Comparison of ENCODE assay signal across 9 mouse cellular contexts in genomic region chr14:25141933-25142332, GRCm38 (mm10).
DNase-seq lines count a peak whose midpoint lies in the region; ATAC-seq and TF ChIP-seq lines count a peak whose summit lies in the region.
"Had no signal": no experiment of that assay in that cellular context is flagged by ENCODE, and none has a peak within 500 bp of the region (broad histone marks: within the 10 kb centered on the region; RNA-seq: fewer than 3 reads in every experiment).

No protein-coding gene starts in this region.

- TF ChIP-seq CTCF in gastrocnemius, adult 2 months (IDR thresholded peaks at IDR 0.05) = no peak

- WGBS in hindbrain, embryonic 12.5 days = 50% methylated on average over 9 of the region's 9 CpGs

- H3K9me3 ChIP-seq in hindbrain, embryonic 12.5 days (replicated peaks) = no peaks in the 10 kb centered on the region
- H3K9me3 ChIP-seq: lung, embryonic 15.5 days had no signal

- H3K27ac ChIP-seq in gastrocnemius, adult 2 months = no peak overlapping the region
- H3K27ac ChIP-seq in hindbrain, embryonic 12.5 days = peak overlapping the region; percentile 53; the same call in 1 of the 2 replicates
- H3K27ac ChIP-seq: lung, embryonic 15.5 days had no signal

- H3K4me3 ChIP-seq in gastrocnemius, adult 2 months = no peak overlapping the region
- no peak overlapping the region for H3K4me3 ChIP-seq in hindbrain, embryonic 12.5 days
- H3K4me3 ChIP-seq: lung, embryonic 15.5 days had no signal

- H3K9ac ChIP-seq in hindbrain, embryonic 12.5 days = no peak overlapping the region
- H3K9ac ChIP-seq: lung, embryonic 15.5 days had no signal

- H3K36me3 ChIP-seq in hindbrain, embryonic 12.5 days = no peaks in the 10 kb centered on the region
- H3K36me3 ChIP-seq: lung, embryonic 15.5 days had no signal

- H3K27me3 ChIP-seq in hindbrain, embryonic 12.5 days = no peaks in the 10 kb centered on the region
- H3K27me3 ChIP-seq: lung, embryonic 15.5 days had no signal

- ATAC-seq in hindbrain, embryonic 12.5 days (ENCODE audit: low FRiP score) = no peak
- ATAC-seq in megakaryocyte-erythroid progenitor cell, adult 5-6 weeks (replicated peaks; ENCODE audit: low FRiP score, low TSS enrichment, poor library complexity, severe bottlenecking) = no peak

- intact Hi-C loops in gastrocnemius, adult 2 months (cut with DNase I) = no loop called here

- no peak overlapping the region for H3K4me2 ChIP-seq in hindbrain, embryonic 12.5 days (replicated peaks)
- H3K4me2 ChIP-seq: lung, embryonic 15.5 days had no signal

- peaks cover 8% of the 10 kb centered on the region for H3K4me1 ChIP-seq in hindbrain, embryonic 12.5 days

- DNase-seq in gastrocnemius, postnatal 10 days = peak; percentile 16
- no peak for DNase-seq in gastrocnemius, adult 2 months
- peak; percentile 55 for DNase-seq in embryo, embryonic 10 days (ENCODE audit: low spot score)
- peak; percentile 62 to 78 for DNase-seq in kidney, postnatal 4 days
- DNase-seq in adipocyte (ENCODE audit: low spot score) = no peak
- DNase-seq in spleen, postnatal 10 days (ENCODE audit: low spot score in 2 of 2) = no peak

Comparison
In these comparisons a context has a peak if more than half of its experiments do, and no peak if none do; other contexts are left out.
1. DNase-seq: peak in gastrocnemius, postnatal 10 days (single experiment), embryo, embryonic 10 days (single experiment) and kidney, postnatal 4 days (2 of 2); none in gastrocnemius, adult 2 months (single experiment), adipocyte (single experiment) and spleen, postnatal 10 days (0 of 2).